Mouse (Mus musculus): ENCODE measurements around the gene Ankrd39. TPM values are rescaled to one million over a fixed set of nuclear protein-coding genes. Genes with fewer than 3 reads are reported as not detected.

The Ankrd39 gene
- polyA plus RNA-seq, 1 experiment: 22.1 TPM

GRCm38 (mm10) chr1:36574196-36574955 is 27.1 kb upstream of the Ankrd39 start:
- Histone ChIP-seq H3K4me1 (ENCODE audit: control insufficient read depth, insufficient read depth, low read length) (peaks cover 18% of the 10 kb centered on the region), H3K4me3 (replicated peaks; ENCODE audit: extremely low read depth, low read depth, low read length) (no peak overlapping the region)
- no peak for DNase-seq
- WGBS: 66% methylated on average over 5 of the region's 5 CpGs
- TF ChIP-seq POLR2A (IDR thresholded peaks at IDR 0.05; ENCODE audit: borderline replicate concordance, extremely low read depth, low read depth, low read length): no peak
- TF ChIP-seq CTCF (IDR thresholded peaks at IDR 0.05; ENCODE audit: insufficient read depth, low read length): no peak

DNA sequence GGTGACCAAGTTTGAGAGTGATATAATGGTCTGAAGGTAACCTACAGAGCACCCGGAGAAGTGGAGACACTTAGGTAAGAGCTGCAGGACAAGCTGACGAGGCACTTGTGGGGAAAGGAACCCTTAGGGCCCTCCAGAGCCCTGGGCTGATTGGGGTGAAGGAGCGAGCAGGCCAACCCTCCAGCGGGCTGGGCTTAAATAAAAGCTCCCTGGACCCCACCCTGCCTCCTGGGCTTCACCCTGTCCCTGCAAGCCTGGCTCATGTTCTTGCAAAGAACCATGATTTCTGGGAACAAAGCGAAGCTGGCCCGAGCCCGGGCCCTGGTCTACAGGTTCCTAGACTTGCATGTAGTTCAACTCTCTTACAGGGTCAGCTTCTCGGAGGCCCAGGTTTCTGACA is 26.3 kb upstream of the Ankrd39 start:
- TF ChIP-seq CTCF (IDR thresholded peaks at IDR 0.05; ENCODE audit: insufficient read depth, low read length): no peak
- no peak for TF ChIP-seq POLR2A (IDR thresholded peaks at IDR 0.05; ENCODE audit: borderline replicate concordance, extremely low read depth, low read depth, low read length)
- DNase-seq: no peak
- H3K4me1 ChIP-seq (ENCODE audit: control insufficient read depth, insufficient read depth, low read length): peaks cover 23% of the 10 kb centered on the region
- 72% methylated on average over 8 of the region's 8 CpGs for WGBS
- no peak overlapping the region for H3K4me3 ChIP-seq (replicated peaks; ENCODE audit: extremely low read depth, low read depth, low read length)

DNA sequence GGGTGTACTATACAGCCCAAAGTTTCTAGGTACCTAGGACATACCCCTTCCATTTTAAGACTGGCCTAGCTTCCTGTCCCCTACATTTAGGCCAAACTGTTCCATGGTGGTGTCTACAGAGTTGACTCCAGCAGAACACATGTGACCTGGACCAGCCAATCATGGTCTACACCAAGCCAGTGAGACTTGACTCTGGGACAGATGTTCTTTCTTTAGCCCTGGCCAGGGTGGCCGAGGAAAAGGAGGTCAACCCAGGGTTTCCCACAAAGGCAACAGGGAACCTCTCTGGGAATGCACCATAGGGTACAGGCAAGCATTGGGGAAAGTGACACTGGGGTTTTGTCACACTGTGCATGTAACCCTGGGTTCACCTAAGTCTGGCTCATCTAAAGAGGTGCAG is 25.5 kb upstream of the Ankrd39 start:
- WGBS: 64% methylated on average over 1 of the region's 1 CpGs
- TF ChIP-seq CTCF (IDR thresholded peaks at IDR 0.05; ENCODE audit: insufficient read depth, low read length) (no peak), POLR2A (IDR thresholded peaks at IDR 0.05; ENCODE audit: borderline replicate concordance, extremely low read depth, low read depth, low read length) (no peak)
- DNase-seq: no peak
- H3K4me1 ChIP-seq (ENCODE audit: control insufficient read depth, insufficient read depth, low read length): peaks cover 23% of the 10 kb centered on the region
- H3K4me3 ChIP-seq (replicated peaks; ENCODE audit: extremely low read depth, low read depth, low read length): no peak overlapping the region

- DNase-seq: no peak
- peaks cover 23% of the 10 kb centered on the region for H3K4me1 ChIP-seq (ENCODE audit: control insufficient read depth, insufficient read depth, low read length)
- H3K4me3 ChIP-seq (replicated peaks; ENCODE audit: extremely low read depth, low read depth, low read length): no peak overlapping the region
- TF ChIP-seq POLR2A (IDR thresholded peaks at IDR 0.05; ENCODE audit: borderline replicate concordance, extremely low read depth, low read depth, low read length) (no peak), CTCF (IDR thresholded peaks at IDR 0.05; ENCODE audit: insufficient read depth, low read length) (no peak)
- WGBS: 42% methylated on average over 2 of the region's 2 CpGs
Observed at GRCm38 (mm10) chr1:36572140-36572700, 25.0 kb upstream of the Ankrd39 start.

GRCm38 (mm10) chr1:36571627-36572026 is 24.4 kb upstream of the Ankrd39 start:
- no peak overlapping the region for H3K4me3 ChIP-seq (replicated peaks; ENCODE audit: extremely low read depth, low read depth, low read length)
- TF ChIP-seq CTCF (IDR thresholded peaks at IDR 0.05; ENCODE audit: insufficient read depth, low read length) (no peak), POLR2A (IDR thresholded peaks at IDR 0.05; ENCODE audit: borderline replicate concordance, extremely low read depth, low read depth, low read length) (no peak)
- WGBS: 28% methylated on average over 6 of the region's 6 CpGs
- DNase-seq: no peak
- peaks cover 23% of the 10 kb centered on the region for H3K4me1 ChIP-seq (ENCODE audit: control insufficient read depth, insufficient read depth, low read length)

GRCm38 (mm10) chr1:36570320-36570719 is 23.1 kb upstream of the Ankrd39 start:
- H3K4me1 ChIP-seq (ENCODE audit: control insufficient read depth, insufficient read depth, low read length): peaks cover 23% of the 10 kb centered on the region
- no peak for DNase-seq
- no peak for TF ChIP-seq POLR2A (IDR thresholded peaks at IDR 0.05; ENCODE audit: borderline replicate concordance, extremely low read depth, low read depth, low read length)
- no peak for TF ChIP-seq CTCF (IDR thresholded peaks at IDR 0.05; ENCODE audit: insufficient read depth, low read length)
- 75% methylated on average over 5 of the region's 5 CpGs for WGBS
- no peak overlapping the region for H3K4me3 ChIP-seq (replicated peaks; ENCODE audit: extremely low read depth, low read depth, low read length)

DNA sequence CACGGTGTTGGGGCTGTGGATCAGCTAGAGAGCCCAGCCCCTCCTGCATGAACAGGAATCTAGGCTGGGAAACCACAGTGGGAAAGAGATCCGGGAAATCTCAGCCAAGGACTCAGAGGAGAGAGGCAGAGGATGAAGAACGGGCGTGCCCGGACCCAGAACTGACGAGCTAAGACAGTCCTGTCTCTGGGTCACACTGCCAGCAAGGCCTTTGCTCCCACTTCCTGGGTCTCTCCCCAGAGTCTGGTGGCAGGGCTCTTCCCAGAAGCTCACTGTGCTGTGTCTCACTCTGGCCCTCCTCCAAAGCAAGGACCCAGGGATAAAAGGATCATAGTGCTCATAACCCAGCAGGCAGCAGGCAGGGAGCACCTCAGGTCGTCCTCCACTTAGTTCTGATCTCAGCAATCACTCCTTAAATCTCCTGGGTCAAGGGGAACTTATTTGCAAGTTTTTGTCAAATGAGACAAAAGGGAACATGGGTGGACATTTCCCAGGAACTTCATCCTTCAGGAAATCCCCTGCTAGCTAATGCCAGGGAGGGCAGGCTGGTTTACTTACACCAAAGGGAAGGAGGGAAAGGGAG is 22.5 kb upstream of the Ankrd39 start:
- 21% methylated on average over 7 of the region's 7 CpGs for whole genome bisulfite sequencing
- TF ChIP-seq CTCF (IDR thresholded peaks at IDR 0.05; ENCODE audit: insufficient read depth, low read length) (no peak), POLR2A (IDR thresholded peaks at IDR 0.05; ENCODE audit: borderline replicate concordance, extremely low read depth, low read depth, low read length) (no peak)
- no peak for DNase-seq
- Histone ChIP-seq H3K4me3 (replicated peaks; ENCODE audit: extremely low read depth, low read depth, low read length) (no peak overlapping the region), H3K4me1 (ENCODE audit: control insufficient read depth, insufficient read depth, low read length) (peaks cover 23% of the 10 kb centered on the region)

GRCm38 (mm10) chr1:36568776-36569175 is 21.5 kb upstream of the Ankrd39 start:
- H3K4me1 ChIP-seq (ENCODE audit: control insufficient read depth, insufficient read depth, low read length): peaks cover 21% of the 10 kb centered on the region
- no peak for DNase-seq
- WGBS: 45% methylated on average over 4 of the region's 4 CpGs
- no peak overlapping the region for H3K4me3 ChIP-seq (replicated peaks; ENCODE audit: extremely low read depth, low read depth, low read length)
- no peak for TF ChIP-seq POLR2A (IDR thresholded peaks at IDR 0.05; ENCODE audit: borderline replicate concordance, extremely low read depth, low read depth, low read length)
- TF ChIP-seq CTCF (IDR thresholded peaks at IDR 0.05; ENCODE audit: insufficient read depth, low read length): no peak

GRCm38 (mm10) chr1:36567818-36568603 is 20.8 kb upstream of the Ankrd39 start:
- no peak overlapping the region for H3K4me3 ChIP-seq (replicated peaks; ENCODE audit: extremely low read depth, low read depth, low read length)
- TF ChIP-seq POLR2A (IDR thresholded peaks at IDR 0.05; ENCODE audit: borderline replicate concordance, extremely low read depth, low read depth, low read length): no peak
- no peak for TF ChIP-seq CTCF (IDR thresholded peaks at IDR 0.05; ENCODE audit: insufficient read depth, low read length)
- 54% methylated on average over 21 of the region's 21 CpGs for WGBS
- peaks cover 19% of the 10 kb centered on the region for H3K4me1 ChIP-seq (ENCODE audit: control insufficient read depth, insufficient read depth, low read length)
- DNase-seq: no peak

Data from lung, adult 2 months (tissue).